Mouse (Mus musculus) A20 (cell line): ENCODE data around the gene Sptssb.

Experiments used
- DNase-seq: peaks from one replicate; pipeline ENCODE4 v3.0.0-alpha.2; 2011; ENCODE audit warnings: low read depth, low spot score

Gene Sptssb

DNA sequence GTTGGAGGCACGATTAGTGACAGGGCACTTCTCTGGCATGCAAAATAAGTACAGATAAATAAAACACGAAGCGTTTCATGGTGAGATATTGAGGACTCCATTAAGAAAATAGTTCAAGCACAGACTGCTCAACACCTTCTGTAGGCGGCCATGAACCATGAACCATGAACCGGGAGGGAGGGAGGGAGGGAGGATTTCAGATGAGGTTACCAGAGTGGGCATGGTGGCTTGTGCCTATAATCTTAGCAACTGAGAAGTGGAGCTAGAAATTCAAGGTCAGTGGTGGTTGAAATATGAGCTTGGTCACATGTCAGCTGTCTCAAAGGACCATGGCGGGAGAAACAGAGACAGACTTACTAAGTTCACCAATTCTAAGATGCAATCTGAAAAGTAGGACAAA is 20.3 kb downstream of the Sptssb start:
- DNase-seq, result no peak

DNA sequence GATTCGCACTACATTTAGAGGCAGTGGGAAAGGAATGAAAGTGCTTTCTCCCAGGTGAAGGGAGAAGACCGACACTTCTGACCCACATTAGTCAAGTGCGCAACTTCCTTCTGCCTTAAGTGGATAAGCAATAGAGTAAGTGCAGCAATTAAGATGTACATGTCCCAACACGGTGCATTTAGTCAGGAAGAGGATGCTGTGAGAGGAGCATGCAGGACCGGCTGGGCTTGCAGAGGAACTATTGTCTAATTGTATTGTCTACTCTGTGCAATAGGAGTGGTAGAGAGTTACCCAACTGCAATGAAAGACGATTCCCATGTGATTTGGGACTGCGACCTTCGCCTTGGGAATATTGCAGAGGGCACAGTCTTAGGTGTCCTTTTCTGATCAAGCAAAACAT is 30.2 kb downstream of the Sptssb start:
- DNase-seq, result no peak

DNA sequence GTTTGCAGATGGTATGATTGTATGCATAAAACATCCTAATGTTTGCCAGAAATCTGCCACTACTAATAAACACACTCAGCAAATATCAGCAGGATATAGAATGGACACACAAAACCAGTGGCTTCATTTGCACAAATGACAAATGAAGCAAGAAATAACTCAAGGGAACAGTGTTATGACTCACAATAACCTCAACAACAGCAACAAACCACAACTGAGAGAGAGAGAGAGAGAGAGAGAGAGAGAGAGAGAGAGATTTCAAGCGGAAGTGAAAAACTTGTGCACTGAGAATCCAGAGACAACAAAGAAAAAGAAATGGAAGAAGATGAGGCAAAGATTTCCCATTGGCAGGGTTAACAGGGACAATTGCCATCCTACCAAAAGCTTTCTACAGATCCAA is 35.2 kb downstream of the Sptssb start:
- DNase-seq, result no peak

DNA sequence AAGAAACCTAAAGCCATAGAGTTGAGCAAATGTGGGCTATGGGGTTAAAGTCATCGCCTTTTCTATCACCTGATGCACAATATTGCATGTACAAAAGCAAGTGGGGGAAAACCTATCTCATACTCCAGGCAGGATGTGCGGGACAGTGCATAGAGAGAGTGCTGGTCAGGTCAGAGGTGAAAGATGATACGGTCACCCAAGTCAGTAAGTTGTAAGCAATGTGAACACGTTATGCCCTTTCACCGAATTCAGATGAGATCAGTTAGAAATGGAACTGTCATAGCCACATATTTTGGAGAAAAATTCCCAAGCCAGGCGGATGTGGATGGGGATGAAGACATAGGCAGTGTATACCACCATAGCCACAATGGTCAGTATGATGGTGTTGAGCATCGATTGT is 39.1 kb downstream of the Sptssb start:
- no peak for DNase-seq

DNA sequence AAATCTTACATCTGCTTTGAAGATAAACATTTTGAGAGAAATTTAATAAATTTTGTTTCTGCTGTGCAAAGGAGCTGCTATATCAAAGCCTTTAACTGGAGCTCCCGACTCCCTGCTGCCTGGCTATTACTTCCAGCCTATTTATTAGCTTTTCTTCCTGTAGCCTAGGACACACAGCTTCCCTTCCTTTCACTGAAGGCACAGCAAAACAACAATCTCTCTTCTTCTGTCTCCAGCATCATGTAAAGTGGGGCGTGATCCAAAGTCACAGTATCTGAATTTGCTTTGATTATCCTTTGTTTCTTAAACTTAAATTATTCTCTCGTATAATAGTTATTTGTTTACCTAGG is 39.9 kb downstream of the Sptssb start:
- no peak for DNase-seq

DNA sequence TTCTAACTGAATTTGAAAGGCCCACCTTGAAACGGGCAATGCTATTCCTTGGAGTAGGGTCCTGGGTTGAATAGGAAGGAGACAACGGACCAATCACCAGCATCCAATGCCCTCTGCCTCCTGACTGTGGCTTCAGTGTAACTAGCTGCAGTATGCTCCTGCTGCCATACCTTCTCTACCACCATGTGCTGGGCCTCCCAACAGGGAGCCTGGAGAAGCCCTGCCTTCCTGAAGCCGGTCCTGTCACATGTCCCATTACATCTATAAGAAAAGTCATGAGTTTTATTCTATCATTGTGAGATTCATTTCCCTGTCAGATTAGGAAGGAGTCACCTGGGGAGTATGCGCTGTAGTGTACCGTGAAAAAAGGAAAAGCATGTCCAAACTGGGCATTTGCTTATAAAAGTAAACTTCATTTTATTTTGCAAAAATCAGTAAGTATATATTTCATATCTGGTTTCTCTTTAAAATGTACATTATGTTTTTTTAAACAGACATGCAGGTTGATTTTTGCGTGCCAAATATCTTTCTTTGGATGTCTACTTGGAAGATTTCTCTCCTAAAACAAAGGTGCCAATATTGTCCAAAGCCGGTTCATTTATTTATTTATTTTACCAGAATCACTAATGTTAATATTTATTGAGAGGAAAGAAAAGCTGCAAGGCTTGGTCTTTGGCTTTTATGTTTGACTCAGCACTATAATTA is 40.4 kb downstream of the Sptssb start:
- no peak for DNase-seq

DNA sequence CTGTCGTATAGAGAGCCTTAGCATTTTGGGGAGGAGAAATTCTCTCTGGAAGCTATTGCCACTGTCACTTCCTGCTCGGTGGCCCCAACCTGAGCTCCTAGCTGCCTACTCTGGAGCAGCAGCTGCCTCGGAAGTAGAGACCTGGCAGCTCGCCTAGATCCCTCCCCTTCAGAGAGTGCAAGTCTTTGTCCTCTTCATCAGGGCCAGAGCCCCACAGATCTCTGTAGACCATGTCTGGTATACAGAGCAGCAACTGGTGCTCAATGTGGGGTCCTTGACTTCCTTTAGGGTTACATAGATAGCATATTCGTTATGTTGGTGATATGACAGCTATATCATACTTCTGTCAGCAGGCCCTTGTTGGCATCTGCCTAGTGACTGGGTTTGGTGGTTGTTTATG is 41.3 kb downstream of the Sptssb start:
- no peak for DNase-seq

DNA sequence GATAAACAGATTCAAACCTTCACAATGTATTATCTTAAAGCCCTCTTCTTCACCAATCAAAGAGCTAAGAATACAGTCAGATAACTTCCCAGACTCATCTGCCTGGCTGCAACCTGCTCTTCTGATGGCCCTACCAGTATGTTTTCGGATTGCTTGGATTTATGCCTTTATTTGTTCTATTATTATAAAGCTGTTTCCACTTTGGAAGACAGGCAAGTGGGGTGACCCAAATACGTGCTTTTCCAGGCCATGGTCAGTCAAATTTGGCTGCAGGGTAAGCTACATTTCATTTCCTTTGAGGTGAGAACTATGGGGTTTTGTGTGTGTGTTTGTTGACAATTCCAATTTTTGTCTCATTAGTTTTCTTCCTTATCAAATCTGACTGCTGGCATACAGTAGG is 43.2 kb downstream of the Sptssb start:
- no peak for DNase-seq

DNA sequence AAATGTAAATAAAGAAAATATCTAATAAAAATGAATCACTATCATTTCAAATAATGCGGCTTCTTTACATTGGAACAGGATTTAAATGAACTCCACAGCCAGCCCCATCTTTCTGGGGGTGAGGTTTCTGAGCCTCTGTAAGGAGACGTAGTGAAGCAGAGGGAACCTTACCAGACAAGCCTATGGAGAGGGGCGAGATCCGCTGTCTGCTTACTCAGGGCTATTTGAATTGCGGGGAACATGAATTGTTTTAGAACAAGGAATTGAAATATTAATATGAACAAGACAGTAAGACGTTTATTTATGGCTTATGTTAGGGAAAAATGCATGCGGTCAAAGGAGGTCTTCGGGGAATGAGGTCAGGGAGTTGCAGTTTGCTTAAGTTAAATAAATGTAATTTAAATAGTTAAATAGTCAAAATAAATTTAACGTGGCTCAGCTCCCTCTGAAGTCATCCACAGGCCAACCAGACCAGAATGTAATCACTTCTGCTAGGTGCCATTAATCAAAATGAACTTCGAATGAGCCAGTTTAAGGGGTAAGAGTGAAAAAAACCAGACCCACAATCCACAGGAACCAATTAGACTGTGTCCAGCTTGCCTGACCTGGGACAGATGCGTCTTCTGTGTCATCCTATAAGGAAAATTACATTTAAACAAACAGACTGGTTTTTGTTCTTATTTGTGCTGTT is 46.6 kb downstream of the Sptssb start:
- DNase-seq, result no peak

DNA sequence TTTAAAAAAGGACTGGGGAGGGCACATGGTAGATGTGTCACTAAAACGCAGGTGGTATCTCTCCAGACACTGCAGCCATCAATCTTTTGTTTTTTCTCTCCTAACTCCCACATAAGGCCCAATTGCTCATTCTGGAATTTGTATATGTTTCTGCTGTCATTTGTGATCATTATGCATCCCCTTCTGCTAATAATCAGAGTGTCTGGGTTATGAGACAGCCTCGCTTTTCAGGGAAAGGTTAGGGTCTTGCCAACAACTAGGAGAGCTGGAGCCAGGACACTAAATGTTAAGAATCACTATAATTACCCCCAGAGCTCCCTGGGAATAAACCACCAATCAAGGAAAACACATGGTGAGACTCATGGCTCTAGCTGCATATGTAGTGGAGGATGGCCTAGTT is 47.3 kb downstream of the Sptssb start:
- DNase-seq, result no peak

DNA sequence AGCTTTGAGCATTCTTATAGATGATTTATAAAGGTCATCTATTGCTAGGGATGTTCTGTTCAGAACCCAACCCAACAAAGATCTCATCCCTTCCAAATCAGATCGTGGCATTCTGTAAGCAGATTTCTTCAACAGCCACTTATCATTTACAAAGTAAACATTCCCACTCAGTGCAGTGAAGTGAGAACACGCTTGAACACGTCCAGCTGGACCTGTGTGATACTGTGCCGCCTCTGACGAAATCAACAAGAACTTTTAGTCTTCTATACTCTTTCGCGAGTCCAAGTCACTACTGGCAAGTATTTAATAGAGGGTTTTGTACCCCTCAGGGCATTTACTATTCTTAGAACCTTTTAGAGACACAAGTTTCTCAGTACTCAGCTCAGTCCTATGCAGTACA is 51.3 kb downstream of the Sptssb start:
- no peak for DNase-seq

DNA sequence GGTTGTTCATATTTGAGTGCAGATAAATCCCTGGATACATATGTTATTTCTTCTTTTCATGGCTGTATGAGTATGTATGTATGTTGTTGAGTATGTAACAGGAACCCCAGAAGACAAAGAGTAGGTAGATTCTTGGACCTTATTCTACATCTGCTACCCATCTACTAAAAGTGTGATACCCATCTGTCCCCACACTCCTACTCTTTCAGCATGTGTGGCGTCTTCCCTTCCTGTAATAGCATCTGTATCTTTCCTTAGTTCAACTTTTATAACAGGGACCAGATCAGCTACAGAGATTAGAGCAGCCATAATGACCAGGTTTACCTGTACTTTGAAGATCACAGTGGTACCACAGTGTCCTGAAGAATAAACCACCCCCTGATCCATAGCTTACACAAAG is 56.6 kb downstream of the Sptssb start:
- no peak for DNase-seq

DNA sequence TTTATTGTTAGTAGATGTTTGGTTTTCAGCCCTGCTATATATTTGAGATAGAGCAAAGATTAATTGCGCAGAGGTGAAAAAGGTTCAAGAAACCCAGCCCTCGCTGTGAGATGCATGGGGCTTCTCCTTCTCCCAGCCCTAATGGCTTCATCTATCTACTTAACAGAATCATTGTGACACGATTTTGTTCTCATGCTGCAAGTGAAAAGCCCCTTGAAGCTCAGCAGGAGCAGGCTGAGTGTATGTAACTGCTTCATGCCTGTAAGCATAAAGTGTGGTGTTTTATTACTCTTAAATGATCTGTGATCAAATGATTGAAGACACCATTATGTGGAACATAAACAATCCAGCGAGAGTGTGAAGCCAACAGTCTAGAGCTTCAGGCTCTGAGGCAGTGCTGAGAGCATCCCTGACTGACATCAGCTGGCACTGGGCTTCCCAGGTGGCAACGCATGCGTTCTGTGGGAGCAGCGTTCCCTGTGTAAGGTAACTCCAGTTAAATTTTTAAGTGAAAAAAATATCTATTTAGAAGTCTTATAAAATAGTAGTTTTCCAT is 58.8 kb downstream of the Sptssb start:
- no peak for DNase-seq

DNA sequence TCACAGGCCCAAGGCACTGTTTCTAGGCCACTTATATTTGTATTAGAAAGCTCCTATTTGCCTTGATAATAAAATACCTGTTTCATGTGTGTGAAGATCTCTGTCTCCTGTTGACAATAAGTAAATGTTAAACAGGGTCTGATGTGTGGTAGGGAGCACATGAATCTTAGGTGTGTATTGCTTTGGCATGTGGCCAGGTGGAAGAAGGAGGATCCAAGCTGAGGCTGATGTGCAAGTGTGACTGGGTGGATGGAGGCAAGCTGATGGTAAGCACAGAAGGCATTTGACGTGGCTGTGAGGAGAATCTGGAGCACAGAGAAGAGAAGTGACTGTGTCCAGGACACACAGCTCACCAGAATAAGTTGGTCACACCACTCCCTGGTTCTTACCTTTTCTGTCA is 60.6 kb downstream of the Sptssb start:
- no peak for DNase-seq

DNA sequence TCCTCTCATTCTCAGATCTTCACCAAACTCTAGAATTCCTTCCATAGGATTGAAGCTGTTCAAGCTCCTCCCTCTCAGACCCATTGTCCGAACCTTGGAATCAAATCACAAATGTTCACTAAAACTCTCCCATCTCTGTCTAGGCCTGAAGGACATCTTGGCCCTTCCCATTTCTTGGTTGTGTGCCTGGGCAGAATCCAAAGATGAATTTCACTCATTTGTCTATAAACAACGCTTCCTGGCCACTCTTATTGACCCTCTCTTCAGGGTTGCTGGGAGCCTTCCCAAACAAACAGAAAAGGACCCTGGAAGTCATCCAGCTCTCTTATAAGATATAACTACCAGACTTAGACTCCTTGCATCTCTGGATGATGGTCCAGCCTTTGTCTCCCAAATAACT is 61.8 kb downstream of the Sptssb start:
- DNase-seq, result no peak

DNA sequence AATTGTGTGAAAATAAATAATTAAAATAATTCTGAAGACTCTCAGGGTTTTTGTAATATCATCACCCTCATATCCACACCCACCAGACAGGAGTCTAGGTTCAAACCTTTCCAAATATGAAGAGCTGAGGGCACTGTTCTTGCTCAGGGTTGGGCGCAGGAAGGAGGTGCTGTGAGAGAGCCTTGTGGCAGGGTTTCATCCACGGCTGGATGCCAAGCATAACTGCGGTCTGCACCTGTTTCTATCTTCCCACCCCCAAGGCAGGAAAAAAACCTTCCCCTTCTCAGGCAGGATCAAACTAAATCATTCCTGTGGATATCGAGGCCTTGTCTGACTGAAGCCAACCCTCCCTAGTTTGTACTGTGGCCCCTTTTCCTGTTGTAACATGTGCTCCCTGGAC is 62.2 kb downstream of the Sptssb start:
- DNase-seq, result no peak

DNA sequence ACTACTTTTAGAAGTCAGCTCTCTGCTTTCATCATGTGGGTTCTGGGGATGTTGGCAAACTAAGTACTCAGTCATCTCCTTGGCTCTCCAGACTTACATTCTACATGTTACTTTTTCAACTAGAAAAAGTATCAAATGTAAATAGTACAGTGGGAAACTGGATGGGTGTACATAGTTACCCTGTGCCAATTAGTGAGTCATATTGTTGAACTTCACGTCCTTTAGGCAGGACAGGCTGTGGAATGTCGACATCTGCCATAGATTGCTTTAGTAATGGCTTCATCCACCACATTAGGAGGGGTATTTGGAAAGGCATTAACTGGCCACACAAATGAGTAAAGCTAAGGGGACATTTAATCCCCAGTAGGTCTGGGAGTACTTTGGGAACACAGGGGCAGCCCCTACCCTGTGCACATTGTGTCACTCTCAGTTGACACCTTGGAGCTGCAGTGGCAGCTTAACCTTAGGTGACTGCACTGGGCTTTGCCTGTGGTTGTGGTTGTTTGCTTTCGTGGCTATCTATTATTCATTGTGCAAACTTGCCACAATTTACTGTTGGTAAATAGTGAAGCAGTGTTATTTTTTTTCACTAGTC is 66.8 kb downstream of the Sptssb start:
- DNase-seq, result no peak

DNA sequence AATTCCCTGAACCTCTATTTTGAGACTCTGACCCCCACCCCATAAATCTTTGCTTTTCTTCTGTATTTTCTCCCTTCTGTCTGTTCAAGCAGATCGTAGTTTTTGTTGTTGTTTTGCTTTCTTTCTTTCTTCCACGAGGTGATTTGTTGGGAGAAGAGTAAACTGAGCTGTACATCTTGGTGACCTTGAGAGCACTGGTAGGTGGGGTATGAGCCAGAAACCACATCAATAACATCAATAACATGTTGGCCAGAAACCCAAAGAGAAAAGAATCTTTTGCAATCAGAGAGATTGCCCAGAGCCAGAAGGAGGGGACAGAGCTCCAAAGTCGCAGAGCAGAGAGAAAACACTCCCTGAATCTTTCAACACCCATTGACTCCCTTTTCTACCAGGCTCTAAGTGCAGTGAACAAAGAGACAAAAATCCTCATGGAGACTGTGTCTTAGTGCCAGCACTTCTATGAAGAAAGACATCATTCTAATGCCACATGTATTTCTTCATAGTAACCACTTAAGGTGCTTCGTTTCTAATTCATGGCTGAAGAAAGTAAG is 80.4 kb downstream of the Sptssb start:
- no peak for DNase-seq

DNA sequence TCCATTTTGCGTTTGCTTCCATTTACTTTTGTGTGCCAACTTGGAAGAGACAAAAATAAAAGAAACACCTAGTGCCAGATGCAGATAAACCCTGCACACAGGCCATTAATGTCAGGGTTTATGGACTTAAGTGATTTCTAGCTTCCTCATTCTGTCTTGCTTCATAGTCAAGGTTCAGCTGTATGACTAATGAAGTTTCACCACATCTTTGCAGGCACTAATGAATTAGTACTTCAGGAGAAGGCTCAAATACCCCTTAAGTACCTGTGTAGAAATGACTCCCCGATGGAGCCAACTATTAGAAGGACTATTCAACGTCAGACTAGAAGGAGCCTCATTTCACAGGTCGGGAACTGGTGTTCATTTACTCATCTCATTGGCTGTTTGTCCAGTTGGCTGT is 86.4 kb downstream of the Sptssb start:
- no peak for DNase-seq
